Mouse (Mus musculus): ENCODE results near the gene Hilpda. TPM values are rescaled to one million over a fixed set of nuclear protein-coding genes. Genes with fewer than 3 reads are reported as not detected.

The Hilpda gene
- polyA plus RNA-seq, 1 experiment = 0.76 TPM

GRCm38 (mm10) chr6:29266936-29267335 is 5.4 kb upstream of the Hilpda start:
- peaks cover 23% of the 10 kb centered on the region for H3K27me3 ChIP-seq (ENCODE audit: control insufficient read depth)
- H3K4me3 ChIP-seq (replicated peaks) = no peak overlapping the region
- H3K9me3 ChIP-seq (ENCODE audit: control insufficient read depth, low read length) = no peaks in the 10 kb centered on the region
- TF ChIP-seq GATA1 (IDR thresholded peaks at IDR 0.05; ENCODE audit: low read length) (no peak), TAL1 (IDR thresholded peaks at IDR 0.05; ENCODE audit: low read length) (no peak)
- H3K36me3 ChIP-seq (ENCODE audit: control insufficient read depth) = no peaks in the 10 kb centered on the region
- H3K4me1 ChIP-seq (ENCODE audit: control insufficient read depth) = no peaks in the 10 kb centered on the region

- Histone ChIP-seq H3K4me3 (replicated peaks) (no peak overlapping the region), H3K4me1 (ENCODE audit: control insufficient read depth) (peaks cover 18% of the 10 kb centered on the region), H3K9me3 (ENCODE audit: control insufficient read depth, low read length) (no peaks in the 10 kb centered on the region), H3K27me3 (ENCODE audit: control insufficient read depth) (peaks cover 23% of the 10 kb centered on the region), H3K36me3 (ENCODE audit: control insufficient read depth) (peaks cover 1% of the 10 kb centered on the region)
- no peak for TF ChIP-seq TAL1 (IDR thresholded peaks at IDR 0.05; ENCODE audit: low read length)
- no peak for TF ChIP-seq GATA1 (IDR thresholded peaks at IDR 0.05; ENCODE audit: low read length)
These were observed 3.2 kb upstream of the Hilpda start for GRCm38 (mm10) chr6:29269006-29269668.

- H3K4me3 ChIP-seq (replicated peaks) = no peak overlapping the region
These were observed 1.3 kb upstream of the Hilpda start for GRCm38 (mm10) chr6:29270961-29271360.

GRCm38 (mm10) chr6:29276746-29277145 is 4.5 kb downstream of the Hilpda start:
- peaks cover 3% of the 10 kb centered on the region; the same call in 1 of the 2 replicates for H3K27me3 ChIP-seq (ENCODE audit: control insufficient read depth)
- TF ChIP-seq TAL1 (IDR thresholded peaks at IDR 0.05; ENCODE audit: low read length) = no peak
- TF ChIP-seq GATA1 (IDR thresholded peaks at IDR 0.05; ENCODE audit: low read length) = no peak

More at GRCm38 (mm10) chr6:29270961-29271360, 1.3 kb upstream of the Hilpda start:
- peaks cover 19% of the 10 kb centered on the region for H3K27me3 ChIP-seq (ENCODE audit: control insufficient read depth)
- no peaks in the 10 kb centered on the region for H3K9me3 ChIP-seq (ENCODE audit: control insufficient read depth, low read length)
- TF ChIP-seq GATA1 (IDR thresholded peaks at IDR 0.05; ENCODE audit: low read length) (no peak), TAL1 (IDR thresholded peaks at IDR 0.05; ENCODE audit: low read length) (no peak)
- H3K36me3 ChIP-seq (ENCODE audit: control insufficient read depth) = peaks cover 14% of the 10 kb centered on the region
- H3K4me1 ChIP-seq (ENCODE audit: control insufficient read depth) = peaks cover 24% of the 10 kb centered on the region

GRCm38 (mm10) chr6:29278513-29279267 is 6.4 kb downstream of the Hilpda start:
- H3K4me3 ChIP-seq (replicated peaks) = no peak overlapping the region
- peaks cover 14% of the 10 kb centered on the region for H3K36me3 ChIP-seq (ENCODE audit: control insufficient read depth)
- H3K9me3 ChIP-seq (ENCODE audit: control insufficient read depth, low read length) = no peaks in the 10 kb centered on the region
- no peak for TF ChIP-seq GATA1 (IDR thresholded peaks at IDR 0.05; ENCODE audit: low read length)
- TF ChIP-seq TAL1 (IDR thresholded peaks at IDR 0.05; ENCODE audit: low read length) = no peak
- H3K27me3 ChIP-seq (ENCODE audit: control insufficient read depth) = no peaks in the 10 kb centered on the region
- H3K4me1 ChIP-seq (ENCODE audit: control insufficient read depth) = peaks cover 12% of the 10 kb centered on the region

More at GRCm38 (mm10) chr6:29276746-29277145, 4.5 kb downstream of the Hilpda start:
- Histone ChIP-seq H3K36me3 (ENCODE audit: control insufficient read depth) (peaks cover 14% of the 10 kb centered on the region), H3K4me1 (ENCODE audit: control insufficient read depth) (peaks cover 27% of the 10 kb centered on the region), H3K9me3 (ENCODE audit: control insufficient read depth, low read length) (no peaks in the 10 kb centered on the region), H3K4me3 (replicated peaks) (no peak overlapping the region)

- Histone ChIP-seq H3K4me3 (replicated peaks) (no peak within 1 kb of the TSS), H3K4me1 (ENCODE audit: control insufficient read depth) (peaks cover 8% of the 10 kb centered on the region), H3K27me3 (ENCODE audit: control insufficient read depth) (no peaks in the 10 kb centered on the region), H3K9me3 (ENCODE audit: control insufficient read depth, low read length) (no peaks in the 10 kb centered on the region), H3K36me3 (ENCODE audit: control insufficient read depth) (peaks cover 11% of the 10 kb centered on the region)
- no peak for TF ChIP-seq TAL1 (IDR thresholded peaks at IDR 0.05; ENCODE audit: low read length)
- TF ChIP-seq GATA1 (IDR thresholded peaks at IDR 0.05; ENCODE audit: low read length) = no peak
These were observed 7.0 kb downstream of the Hilpda start, which contains the start of gene Fam71f2 for GRCm38 (mm10) chr6:29279293-29279692. TSS of gene Fam71f2 (plus strand) at chr6:29279593.

- TF ChIP-seq TAL1 (IDR thresholded peaks at IDR 0.05; ENCODE audit: low read length) (no peak), GATA1 (IDR thresholded peaks at IDR 0.05; ENCODE audit: low read length) (no peak)
- H3K4me3 ChIP-seq (replicated peaks) = no peak overlapping the region
- H3K36me3 ChIP-seq (ENCODE audit: control insufficient read depth) = no peaks in the 10 kb centered on the region; the same call in 1 of the 2 replicates
- H3K9me3 ChIP-seq (ENCODE audit: control insufficient read depth, low read length) = no peaks in the 10 kb centered on the region
- no peaks in the 10 kb centered on the region for H3K27me3 ChIP-seq (ENCODE audit: control insufficient read depth)
- H3K4me1 ChIP-seq (ENCODE audit: control insufficient read depth) = peaks cover 4% of the 10 kb centered on the region
These were observed 8.4 kb downstream of the Hilpda start for GRCm38 (mm10) chr6:29280671-29281070.

- no peaks in the 10 kb centered on the region for H3K36me3 ChIP-seq (ENCODE audit: control insufficient read depth)
- no peak overlapping the region for H3K4me3 ChIP-seq (replicated peaks)
- H3K9me3 ChIP-seq (ENCODE audit: control insufficient read depth, low read length) = no peaks in the 10 kb centered on the region
- TF ChIP-seq GATA1 (IDR thresholded peaks at IDR 0.05; ENCODE audit: low read length) (no peak), TAL1 (IDR thresholded peaks at IDR 0.05; ENCODE audit: low read length) (no peak)
- no peaks in the 10 kb centered on the region for H3K27me3 ChIP-seq (ENCODE audit: control insufficient read depth)
- H3K4me1 ChIP-seq (ENCODE audit: control insufficient read depth) = no peaks in the 10 kb centered on the region
These were observed 14.6 kb downstream of the Hilpda start for GRCm38 (mm10) chr6:29286870-29287269.

- no peaks in the 10 kb centered on the region for H3K36me3 ChIP-seq (ENCODE audit: control insufficient read depth)
- no peaks in the 10 kb centered on the region for H3K27me3 ChIP-seq (ENCODE audit: control insufficient read depth)
- TF ChIP-seq TAL1 (IDR thresholded peaks at IDR 0.05; ENCODE audit: low read length) = no peak
- TF ChIP-seq GATA1 (IDR thresholded peaks at IDR 0.05; ENCODE audit: low read length) = no peak
- H3K9me3 ChIP-seq (ENCODE audit: control insufficient read depth, low read length) = no peaks in the 10 kb centered on the region
- no peak overlapping the region for H3K4me3 ChIP-seq (replicated peaks)
- H3K4me1 ChIP-seq (ENCODE audit: control insufficient read depth) = no peaks in the 10 kb centered on the region
These were observed 15.2 kb downstream of the Hilpda start for GRCm38 (mm10) chr6:29287481-29287880.
